Mouse (Mus musculus) embryonic facial prominence, embryonic 12.5 days (tissue): ENCODE data around the gene Olfr1226. TPM values are rescaled to one million over a fixed set of nuclear protein-coding genes. Genes with fewer than 3 reads are reported as not detected.
"Not testable (repeated sequence)": the region's sequence is repeated elsewhere in the genome, so short reads cannot be mapped to it uniquely, and the experiment has no call there.

Experiments used
- ATAC-seq: fragments of 200-750 bp; cut with Nextera tagmentation; 2 replicates; pipeline ENCODE4 v1.8.0; 2017; ENCODE audit not compliant: insufficient number of reproducible peaks, insufficient read depth, low FRiP score, low TSS enrichment
- H3K27ac ChIP-seq: fragments of 300-500 bp; sonication (generic); 2 replicates; pipeline ENCODE4 v1.5.1; 2016; ENCODE audit warnings: mild to moderate bottlenecking
- H3K27me3 ChIP-seq: fragments of 300-500 bp; sonication (generic); 2 replicates; pipeline ENCODE4 v1.6.1; 2016; ENCODE audit warnings: mild to moderate bottlenecking, moderate library complexity
- H3K36me3 ChIP-seq: fragments of 300-500 bp; sonication (generic); 2 replicates; pipeline ENCODE4 v1.6.1; 2016; ENCODE audit warnings: mild to moderate bottlenecking
- H3K4me1 ChIP-seq: fragments of 300-500 bp; sonication (generic); 2 replicates; pipeline ENCODE4 v1.6.1; 2016
- H3K4me2 ChIP-seq: fragments of 300-500 bp; sonication (generic); replicated peaks from 2 replicates; pipeline ENCODE4 v1.6.1; 2016; ENCODE audit warnings: mild to moderate bottlenecking, moderate library complexity
- H3K4me3 ChIP-seq: fragments of 300-500 bp; sonication (generic); 2 replicates; pipeline ENCODE4 v1.5.1; 2016; ENCODE audit warnings: mild to moderate bottlenecking
- H3K9ac ChIP-seq: fragments of 300-500 bp; sonication (generic); 2 replicates; pipeline ENCODE4 v1.6.1; 2016; ENCODE audit warnings: mild to moderate bottlenecking, moderate library complexity
- H3K9me3 ChIP-seq: fragments of 300-500 bp; sonication (generic); 2 replicates; pipeline ENCODE4 v1.6.1; 2016; ENCODE audit warnings: mild to moderate bottlenecking, moderate library complexity
- WGBS: fragments of 180-500 bp; shearing (Covaris S2); methylation state at CpG from one replicate; pipeline ENCODE4 v1.1.7; 2016; 5-methylcytosine and 5-hydroxymethylcytosine counted together
- polyA plus RNA-seq: library from polyadenylated mRNA; unstranded; fragments of >200 nt; fragmentation: Nextera tagmentation; extraction: Ambion mirVana; gene quantifications from 2 replicates; pipeline ENCODE4 v1.2.1, GENCODE M21; 2016

The Olfr1226 gene
- not detected in 2 replicates for polyA plus RNA-seq

DNA sequence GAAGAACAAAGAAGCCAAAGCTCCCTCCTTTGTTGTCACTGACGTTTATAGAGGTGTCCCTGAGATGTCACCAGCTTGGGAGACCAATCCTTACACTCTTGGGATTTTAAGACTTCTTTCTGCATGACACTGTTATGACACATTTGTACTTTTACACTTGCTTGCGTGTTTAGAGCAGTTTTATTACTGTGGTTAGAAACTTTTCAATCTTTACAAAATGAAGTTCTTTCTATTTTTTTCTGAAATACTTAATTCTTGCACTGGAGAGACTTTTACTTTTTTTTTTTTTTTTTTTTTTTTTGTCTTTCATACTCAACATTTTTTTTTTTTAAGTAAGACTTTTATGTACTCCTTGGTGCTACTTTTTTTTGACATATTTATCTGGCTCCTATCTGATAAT is at the start of gene Olfr1226:
Olfr1226 (minus strand) TSS at position 101 of the 400 bp plus-strand sequence.
- 66% methylated on average over 2 of the region's 2 CpGs for WGBS

GRCm38 (mm10) chr2:89196325-89196982 is 3.4 kb downstream of the Olfr1226 start:
- H3K4me1 ChIP-seq = no peaks in the 10 kb centered on the region
- H3K27ac ChIP-seq = no peak overlapping the region
- H3K36me3 ChIP-seq = no peaks in the 10 kb centered on the region
- 81% methylated on average over 3 of the region's 3 CpGs for WGBS
- H3K4me3 ChIP-seq = no peak overlapping the region
- H3K9ac ChIP-seq = no peak overlapping the region
- no peaks in the 10 kb centered on the region for H3K9me3 ChIP-seq
- ATAC-seq = no peak
- no peaks in the 10 kb centered on the region for H3K27me3 ChIP-seq
- no peak overlapping the region for H3K4me2 ChIP-seq

More for the DNA sequence above, at the start of gene Olfr1226:
- ATAC-seq = no peak
- Histone ChIP-seq H3K27me3 (no peaks in the 10 kb centered on the region), H3K9ac (no peak within 1 kb of the TSS), H3K27ac (no peak within 1 kb of the TSS), H3K9me3 (no peaks in the 10 kb centered on the region), H3K4me2 (no peak within 1 kb of the TSS), H3K4me3 (no peak within 1 kb of the TSS), H3K36me3 (no peaks in the 10 kb centered on the region), H3K4me1 (no peaks in the 10 kb centered on the region)

DNA sequence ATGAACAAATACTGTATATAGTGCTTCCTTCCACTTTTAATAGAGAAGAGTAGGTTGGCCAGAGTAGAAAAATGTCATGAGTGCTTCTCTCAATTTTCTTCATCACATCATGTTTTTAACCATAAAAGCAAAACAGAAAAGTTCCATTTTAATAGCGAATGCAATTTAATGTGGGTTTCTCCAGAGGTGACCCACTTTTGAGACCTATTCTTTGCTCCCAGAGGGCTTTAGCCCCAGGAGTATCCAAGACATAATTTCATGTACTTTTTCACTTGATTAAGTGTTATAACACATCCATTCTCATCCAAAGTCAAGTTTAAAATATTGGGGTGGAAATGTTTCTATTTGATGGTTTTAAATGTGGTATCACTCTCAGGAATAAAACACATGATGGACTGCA is 25.3 kb downstream of the Olfr1226 start, which contains the start of gene Olfr1225:
Olfr1225 (minus strand) TSS at position 101 of the 400 bp plus-strand sequence.
- 91% methylated on average over 1 of the region's 1 CpGs for WGBS
- no peak within 1 kb of the TSS for H3K27ac ChIP-seq
- H3K9ac ChIP-seq = no peak within 1 kb of the TSS
- no peaks in the 10 kb centered on the region for H3K27me3 ChIP-seq
- ATAC-seq = no peak
- no peaks in the 10 kb centered on the region for H3K9me3 ChIP-seq
- H3K4me1 ChIP-seq = no peaks in the 10 kb centered on the region
- H3K4me2 ChIP-seq = no peak within 1 kb of the TSS
- no peak within 1 kb of the TSS for H3K4me3 ChIP-seq
- H3K36me3 ChIP-seq = no peaks in the 10 kb centered on the region

DNA sequence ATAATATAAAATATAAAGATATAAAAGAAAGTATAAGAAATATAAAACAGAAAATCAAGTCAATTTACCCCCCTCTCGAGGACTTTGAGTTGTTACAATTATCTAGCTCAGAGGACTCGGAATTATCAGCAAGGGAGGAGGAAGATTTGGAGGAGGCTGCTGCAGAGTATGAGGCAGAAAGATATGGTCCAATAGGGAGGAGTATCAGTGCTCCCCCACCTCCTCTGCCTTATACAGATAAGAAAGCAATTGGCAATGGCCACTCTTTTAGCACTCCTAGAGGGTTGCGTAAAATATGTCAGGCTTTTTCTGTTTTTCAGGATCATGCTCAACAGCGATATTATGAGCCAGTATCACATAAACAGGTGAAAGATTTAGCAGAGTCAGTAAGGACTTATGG is 35.1 kb downstream of the Olfr1226 start:
- not testable (repeated sequence) for H3K4me2 ChIP-seq, H3K4me3 ChIP-seq, ATAC-seq, H3K9ac ChIP-seq, H3K36me3 ChIP-seq, H3K9me3 ChIP-seq, H3K4me1 ChIP-seq, H3K27me3 ChIP-seq, H3K27ac ChIP-seq
- 89% methylated on average over 4 of the region's 4 CpGs for WGBS

- not testable (repeated sequence) for H3K27ac ChIP-seq, H3K4me1 ChIP-seq, H3K9me3 ChIP-seq, H3K9ac ChIP-seq, H3K27me3 ChIP-seq, H3K36me3 ChIP-seq, H3K4me2 ChIP-seq, ATAC-seq, H3K4me3 ChIP-seq
- WGBS = 90% methylated on average over 8 of the region's 8 CpGs
Observed at GRCm38 (mm10) chr2:89163991-89164390, 35.9 kb downstream of the Olfr1226 start, which contains the start of gene Olfr1224-ps1. Olfr1224-ps1 (minus strand) TSS chr2:89164091.

GRCm38 (mm10) chr2:89151460-89151859 is 48.4 kb downstream of the Olfr1226 start, which contains the start of gene Olfr1223:
Olfr1223 (minus strand) TSS chr2:89151560.
- Histone ChIP-seq H3K36me3 (no peaks in the 10 kb centered on the region), H3K4me3 (no peak within 1 kb of the TSS), H3K4me1 (no peaks in the 10 kb centered on the region), H3K27me3 (no peaks in the 10 kb centered on the region), H3K4me2 (no peak within 1 kb of the TSS), H3K9ac (no peak within 1 kb of the TSS), H3K27ac (no peak within 1 kb of the TSS), H3K9me3 (no peaks in the 10 kb centered on the region)
- WGBS = 70% methylated on average over 1 of the region's 1 CpGs
- no peak for ATAC-seq

Other genes with a start within 250 kb of the Olfr1226 start
- not detected in 2 replicates for gene Olfr1212, start 246.1 kb downstream of the Olfr1226 start, polyA plus RNA-seq
- gene Gm13762, start 219.8 kb downstream of the Olfr1226 start, polyA plus RNA-seq = not detected in 2 replicates
- not detected in 2 replicates for gene Olfr1214, start 207.4 kb downstream of the Olfr1226 start, polyA plus RNA-seq
- not detected in 2 replicates for gene Olfr1215, start 193.1 kb downstream of the Olfr1226 start, polyA plus RNA-seq
- not detected in 2 replicates for gene Olfr1216, start 181.7 kb downstream of the Olfr1226 start, polyA plus RNA-seq
- gene Olfr1217, start 168.0 kb downstream of the Olfr1226 start, polyA plus RNA-seq = not detected in 2 replicates
- not detected in 2 replicates for gene Olfr1218, start 138.9 kb downstream of the Olfr1226 start, polyA plus RNA-seq
- gene Olfr1219, start 116.5 kb downstream of the Olfr1226 start, polyA plus RNA-seq = not detected in 2 replicates
- 0.04 TPM in 1 of 2 replicates, not detected in the other for gene Olfr1220, start 93.2 kb downstream of the Olfr1226 start, polyA plus RNA-seq
- gene Olfr1221, start 82.8 kb downstream of the Olfr1226 start, polyA plus RNA-seq = not detected in 2 replicates
- gene Olfr1222, start 67.0 kb downstream of the Olfr1226 start, polyA plus RNA-seq = not detected in 2 replicates
- not detected in 2 replicates for gene Olfr1223, start 48.5 kb downstream of the Olfr1226 start, polyA plus RNA-seq
- gene Olfr1224-ps1, start 36.0 kb downstream of the Olfr1226 start, polyA plus RNA-seq = not detected in 2 replicates
- not detected in 2 replicates for gene Olfr1225, start 25.4 kb downstream of the Olfr1226 start, polyA plus RNA-seq
- gene Olfr1228, start 54.0 kb upstream of the Olfr1226 start, polyA plus RNA-seq = not detected in 2 replicates
- not detected in 2 replicates for gene Olfr1229, start 88.0 kb upstream of the Olfr1226 start, polyA plus RNA-seq
- not detected in 2 replicates for gene Olfr1230, start 97.2 kb upstream of the Olfr1226 start, polyA plus RNA-seq
- not detected in 2 replicates for gene Olfr1231, start 107.0 kb upstream of the Olfr1226 start, polyA plus RNA-seq
- not detected in 2 replicates for gene Olfr1232, start 129.6 kb upstream of the Olfr1226 start, polyA plus RNA-seq
- gene Olfr1233, start 142.3 kb upstream of the Olfr1226 start, polyA plus RNA-seq = not detected in 2 replicates
- gene Olfr1234, start 164.8 kb upstream of the Olfr1226 start, polyA plus RNA-seq = not detected in 2 replicates
- gene Olfr1238, start 209.6 kb upstream of the Olfr1226 start, polyA plus RNA-seq = not detected in 2 replicates
- gene Olfr1239, start 220.4 kb upstream of the Olfr1226 start, polyA plus RNA-seq = not detected in 2 replicates
- not detected in 2 replicates for gene Olfr1240, start 243.0 kb upstream of the Olfr1226 start, polyA plus RNA-seq